Mouse (Mus musculus) testis, adult 2 months (tissue): ENCODE data around the gene Ociad1.

ENCODE experiments used
- CTCF ChIP-seq: fragments of 200-500 bp; IDR thresholded peaks from 2 replicates; pipeline ENCODE4 v1.5.1; 2012; ENCODE audit warnings: low read depth, mild to moderate bottlenecking, inconsistent platforms, low read length, moderate library complexity; ENCODE audit not compliant: control insufficient read depth, insufficient read depth, insufficient replicate concordance
- POLR2A ChIP-seq: fragments of 200-500 bp; IDR thresholded peaks from 2 replicates; pipeline ENCODE4 v1.6.1; 2012; ENCODE audit warnings: low read depth, mild to moderate bottlenecking, inconsistent platforms, low read length, moderate library complexity; ENCODE audit not compliant: control insufficient read depth

GRCm38 (mm10) chr5:73248211-73248610 is 44.4 kb upstream of the Ociad1 start:
- TF ChIP-seq CTCF (no peak), POLR2A (no peak)
